Comparison of ENCODE assay signal across 12 mouse cellular contexts in genomic region chr1:36016566-36016965, GRCm38 (mm10). TPM values are rescaled to one million over a fixed set of nuclear protein-coding genes. Genes with fewer than 3 reads are reported as not detected.
DNase-seq lines count a peak whose midpoint lies in the region; ATAC-seq and TF ChIP-seq lines count a peak whose summit lies in the region.
"Had no signal": no experiment of that assay in that cellular context is flagged by ENCODE, and none has a peak within 500 bp of the region (broad histone marks: within the 10 kb centered on the region; RNA-seq: fewer than 3 reads in every experiment).

No protein-coding gene starts in this region.

- no peaks in the 10 kb centered on the region for H3K36me3 ChIP-seq in heart, embryonic 11.5 days (ENCODE audit: control insufficient read depth, insufficient read depth, low read length)
- H3K36me3 ChIP-seq in heart, adult 2 months (ENCODE audit: control insufficient read depth, insufficient read depth, low read length) = no peaks in the 10 kb centered on the region
- H3K36me3 ChIP-seq in ES-E14 (ENCODE audit: control insufficient read depth, insufficient read depth, low read length, poor library complexity, severe bottlenecking) = no peaks in the 10 kb centered on the region
- H3K36me3 ChIP-seq in kidney, embryonic 14.5 days (ENCODE audit: control insufficient read depth, insufficient read depth, low read length) = no peaks in the 10 kb centered on the region
- H3K36me3 ChIP-seq: liver, embryonic 12.5 days had no signal

- peak overlapping the region; percentile 71 for H3K27ac ChIP-seq in heart, embryonic 11.5 days (ENCODE audit: low read depth, low read length)
- H3K27ac ChIP-seq in heart, adult 2 months = no peak overlapping the region
- peak overlapping the region; percentile 99 for H3K27ac ChIP-seq in ES-E14 (ENCODE audit: insufficient read depth, low read depth, low read length, poor library complexity, severe bottlenecking)
- H3K27ac ChIP-seq in kidney, embryonic 14.5 days (ENCODE audit: low read depth, low read length) = peak overlapping the region; percentile 3; the same call in 1 of the 2 replicates
- H3K27ac ChIP-seq: liver, embryonic 12.5 days had no signal

- H3K27me3 ChIP-seq in heart, embryonic 11.5 days (ENCODE audit: control insufficient read depth, insufficient read depth, low read length) = no peaks in the 10 kb centered on the region
- no peaks in the 10 kb centered on the region for H3K27me3 ChIP-seq in heart, adult 2 months (ENCODE audit: control insufficient read depth, insufficient read depth, low read length)
- H3K27me3 ChIP-seq in kidney, embryonic 14.5 days (ENCODE audit: control insufficient read depth, insufficient read depth, low read length) = no peaks in the 10 kb centered on the region
- H3K27me3 ChIP-seq: liver, embryonic 12.5 days; Patski had no signal

- H3K4me2 ChIP-seq in heart, embryonic 11.5 days = peak overlapping the region; percentile 47
- H3K4me2 ChIP-seq in kidney, embryonic 14.5 days (replicated peaks; ENCODE audit: low read depth, low read length) = no peak overlapping the region; the same call in 1 of the 2 replicates
- H3K4me2 ChIP-seq: liver, embryonic 12.5 days had no signal

- intact Hi-C loops in heart, adult 2 months (cut with DNase I) = no loop called here

- H3K79me2 ChIP-seq in heart, adult 2 months (replicated peaks; ENCODE audit: control insufficient read depth, insufficient read depth, low read length) = no peaks in the 10 kb centered on the region

- 27% methylated on average over 4 of the region's 4 CpGs for WGBS in heart, embryonic 11.5 days (ENCODE audit: insufficient replicate concordance)
- WGBS in heart, adult 2 months = 51% methylated on average over 4 of the region's 4 CpGs
- WGBS in kidney, embryonic 14.5 days = 38% methylated on average over 3 of the region's 4 CpGs

- no peak for TF ChIP-seq POLR2A in heart, adult 2 months (IDR thresholded peaks at IDR 0.05; ENCODE audit: insufficient read depth, low read depth, low read length)

- in situ Hi-C loops in ES-E14 (cut with MboI; ENCODE audit: low sequenced_read_pairs in 2 of 2, unreplicated experiment in 2 of 2) = loop anchor here in 1 of 2 experiments (10.0 kb wide), 1 partner anchor 48 kb away; the partner anchor contains the start of gene Hs6st1

- H3K9ac ChIP-seq in heart, embryonic 11.5 days (ENCODE audit: low read depth, low read length) = peak overlapping the region; percentile 48; the same call in 1 of the 2 replicates
- H3K9ac ChIP-seq in heart, adult 2 months (ENCODE audit: low read depth, low read length) = no peak overlapping the region
- peak overlapping the region; percentile 54; the same call in 1 of the 2 replicates for H3K9ac ChIP-seq in ES-E14 (ENCODE audit: insufficient read depth, low read depth, low read length, poor library complexity, severe bottlenecking)
- no peak overlapping the region for H3K9ac ChIP-seq in kidney, embryonic 14.5 days (ENCODE audit: low read depth, low read length)
- H3K9ac ChIP-seq: liver, embryonic 12.5 days had no signal

- H3K4me1 ChIP-seq in heart, embryonic 11.5 days (ENCODE audit: control insufficient read depth, insufficient read depth, low read length) = peaks cover 29% of the 10 kb centered on the region
- no peaks in the 10 kb centered on the region for H3K4me1 ChIP-seq in heart, adult 2 months (ENCODE audit: control insufficient read depth, insufficient read depth, low read length)
- peaks cover 31% of the 10 kb centered on the region in 2 experiments for H3K4me1 ChIP-seq in ES-E14 (ENCODE audit: control insufficient read depth in 2 of 2, insufficient read depth in 2 of 2, low read length in 2 of 2, poor library complexity in 1 of 2)
- H3K4me1 ChIP-seq in kidney, embryonic 14.5 days (ENCODE audit: control insufficient read depth, insufficient read depth, low read length) = peaks cover 21% of the 10 kb centered on the region
- H3K4me1 ChIP-seq: liver, embryonic 12.5 days had no signal

- TF ChIP-seq CTCF in heart, adult 2 months (IDR thresholded peaks at IDR 0.05) = no peak

- no peak overlapping the region for H3K4me3 ChIP-seq in heart, embryonic 11.5 days (ENCODE audit: low read depth, low read length)
- H3K4me3 ChIP-seq in heart, adult 2 months = no peak overlapping the region
- H3K4me3 ChIP-seq in ES-E14 (ENCODE audit: insufficient read depth in 1 of 2, low read depth in 1 of 2, low read length in 2 of 2, poor library complexity in 1 of 2, severe bottlenecking in 1 of 2) = peak overlapping the region; percentile 22 to 34; a peak in 1 of 4 replicates
- no peak overlapping the region for H3K4me3 ChIP-seq in kidney, embryonic 14.5 days (ENCODE audit: low read length)
- H3K4me3 ChIP-seq: liver, embryonic 12.5 days had no signal

- ATAC-seq in heart, embryonic 11.5 days (replicated peaks; ENCODE audit: insufficient number of reproducible peaks, low FRiP score, low TSS enrichment) = no peak
- ATAC-seq in kidney, embryonic 14.5 days (ENCODE audit: low FRiP score, low TSS enrichment) = peak; percentile 11; the same call in 1 of the 2 replicates
- ATAC-seq: liver, embryonic 12.5 days had no signal

- no peak for TF ChIP-seq EP300 in heart, adult 2 months (IDR thresholded peaks at IDR 0.05; ENCODE audit: insufficient read depth, low read depth, low read length)

- DNase-seq in heart, adult 2 months = no peak
- DNase-seq in kidney, adult 8-10 months = peak; percentile 26 to 44
- DNase-seq in kidney, postnatal 10 days = no peak
- no peak for DNase-seq in ES-E14 (ENCODE audit: low read depth, low spot score)
- DNase-seq in layer of hippocampus, adult 8-10 months (ENCODE audit: low spot score in 2 of 2) = no peak
- no peak for DNase-seq in frontal cortex, postnatal 36 days (ENCODE audit: low spot score in 2 of 2)
- DNase-seq: adrenal gland, postnatal 10 days; thymus, postnatal 4 days had no signal

- H3K9me3 ChIP-seq in heart, embryonic 11.5 days (replicated peaks; ENCODE audit: control insufficient read depth, low read length) = no peaks in the 10 kb centered on the region
- H3K9me3 ChIP-seq in ES-E14 (ENCODE audit: control insufficient read depth, insufficient read depth, low read depth, low read length) = no peaks in the 10 kb centered on the region
- no peaks in the 10 kb centered on the region for H3K9me3 ChIP-seq in kidney, embryonic 14.5 days (ENCODE audit: control insufficient read depth, low read length)
- H3K9me3 ChIP-seq: liver, embryonic 12.5 days had no signal

TF ChIP-seq in ES-E14, 5 proteins besides CTCF, POLR2A, EP300 and RAD21:
- TF ChIP-seq MAFK (IDR thresholded peaks at IDR 0.05; ENCODE audit: insufficient read depth, low read depth, low read length) (no peak), ZC3H11A (IDR thresholded peaks at IDR 0.05; ENCODE audit: borderline replicate concordance, low read depth, low read length) (no peak), CHD2 (IDR thresholded peaks at IDR 0.05; ENCODE audit: low read depth, low read length) (no peak), ZNF384 (IDR thresholded peaks at IDR 0.05; ENCODE audit: low read depth, low read length) (no peak), HCFC1 (IDR thresholded peaks at IDR 0.05; ENCODE audit: borderline replicate concordance, insufficient read depth, low read length) (no peak)

RNA-seq across cellular contexts. Expression of gene Hs6st1, which starts 51.6 kb away (rescaled TPM):
- 10.2 and 12.6 TPM in 2 replicates for polyA plus RNA-seq in heart, embryonic 11.5 days (2014; fragmentation: Nextera tagmentation; extraction: Ambion mirVana)
- 10 to 100 TPM; 22.8 to 23.0 TPM for total RNA-seq in heart, adult 2 months (2021)
- polyA plus RNA-seq in heart, adult 2 months (2012; rRNA removed) = 25.3 and 28.9 TPM in 2 replicates
- total RNA-seq in ES-E14 (2012; rRNA removed) = 46.3 and 51.0 TPM in 2 replicates
- polyA plus RNA-seq in kidney, embryonic 14.5 days (2014; fragmentation: Nextera tagmentation; extraction: Ambion mirVana) = 8.9 and 10.1 TPM in 2 replicates
- 10 to 100 TPM; 39.0 to 42.6 (median 40.2) TPM for total RNA-seq in layer of hippocampus, adult 8-10 months (2022)

Comparison
In these comparisons a context has a peak if more than half of its experiments do, and no peak if none do; other contexts are left out.
1. H3K9ac ChIP-seq: peak in heart, embryonic 11.5 days (single experiment) and ES-E14 (single experiment); none in heart, adult 2 months (single experiment) and kidney, embryonic 14.5 days (single experiment).
2. DNase-seq: peak in kidney, adult 8-10 months (2 of 2); none in heart, adult 2 months (0 of 2), kidney, postnatal 10 days (single experiment), ES-E14 (single experiment), layer of hippocampus, adult 8-10 months (0 of 2) and frontal cortex, postnatal 36 days (0 of 2).
3. H3K4me3 ChIP-seq: peak in ES-E14 (2 of 2); none in heart, embryonic 11.5 days (single experiment), heart, adult 2 months (single experiment) and kidney, embryonic 14.5 days (single experiment).